Mouse (Mus musculus) adrenal gland, adult (tissue): ENCODE data around the gene Msi2.

ENCODE experiments used
- DNase-seq, 2 experiments: peaks; one replicate each; pipeline ENCODE4 v3.0.0; 2022 to 2023; ENCODE audit warnings: low spot score in 1 of 2; ENCODE audit not compliant: inconsistent age in 2 of 2

Msi2 gene

DNA sequence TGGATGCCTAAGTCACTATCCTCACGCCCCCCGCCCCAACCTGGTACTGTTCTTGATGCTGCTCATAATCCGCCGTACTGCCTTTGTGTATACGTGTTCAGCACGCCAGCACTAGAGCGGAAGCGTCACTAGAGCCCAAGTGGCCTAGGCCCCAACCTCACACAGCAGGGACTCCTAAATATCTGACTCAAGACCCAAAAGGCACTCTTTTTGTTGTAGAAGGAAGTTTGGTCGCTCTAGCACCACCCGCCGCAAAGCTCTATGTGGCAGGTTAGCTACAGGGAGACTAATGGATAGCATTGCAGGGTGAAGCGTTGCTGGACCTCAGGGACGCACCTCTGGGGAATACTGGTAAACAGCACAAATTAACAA, 168.8 kb downstream of the Msi2 start:
- DNase-seq, result no peak

DNA sequence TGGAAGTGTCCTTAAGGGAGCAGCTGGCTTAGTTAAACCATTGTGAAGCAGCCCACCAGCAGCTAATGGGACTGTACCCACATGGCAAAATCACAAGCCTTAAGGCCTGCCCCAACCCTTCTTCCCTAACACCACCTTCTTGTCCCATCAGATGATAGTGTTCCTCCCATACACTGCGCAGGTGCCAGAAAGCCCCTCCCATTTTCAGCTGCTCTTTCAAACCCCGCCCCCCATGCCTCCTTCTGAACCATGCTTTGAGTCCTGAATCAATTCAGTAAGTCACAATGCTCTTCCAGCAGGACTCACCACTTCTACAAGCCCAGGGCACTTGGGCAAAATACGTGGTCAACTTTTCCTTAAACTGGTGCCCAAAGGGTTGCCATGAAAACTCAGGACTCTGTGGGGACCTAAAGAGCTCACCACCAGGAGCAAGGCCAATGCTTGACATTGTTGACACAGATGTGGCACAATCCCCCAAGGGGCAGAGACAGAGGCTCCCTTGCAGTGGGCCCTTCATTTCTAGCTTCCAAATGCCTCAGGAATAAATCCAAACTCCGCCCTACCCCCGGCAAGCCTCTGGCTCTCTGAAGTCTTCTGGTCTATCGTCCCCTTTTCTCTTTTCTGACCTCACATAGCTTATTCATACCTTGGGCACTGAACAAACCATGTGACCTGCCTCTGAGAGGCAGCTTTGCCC, 169.3 kb downstream of the Msi2 start:
- peak in 1 of 2 experiments; percentile 52 for DNase-seq

DNA sequence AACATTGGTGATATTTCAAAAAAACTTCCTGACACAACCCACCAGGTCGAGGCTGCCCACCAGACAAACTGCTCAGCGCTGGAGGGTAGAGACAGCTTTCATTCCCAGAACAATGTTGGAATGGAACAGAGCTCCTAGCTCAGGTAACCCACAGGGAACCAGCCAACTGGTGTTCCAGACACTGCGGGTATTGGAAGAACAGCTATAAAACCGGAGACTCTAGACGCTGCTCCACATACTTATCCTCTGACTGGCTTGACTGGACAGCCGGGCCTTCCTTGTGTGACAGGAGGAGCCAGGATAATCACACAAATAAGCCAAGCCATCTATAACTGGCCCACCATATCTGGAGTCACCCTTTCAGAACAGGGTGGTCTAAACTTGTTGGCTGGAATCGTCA, 169.9 kb downstream of the Msi2 start:
- DNase-seq, result no peak

DNA sequence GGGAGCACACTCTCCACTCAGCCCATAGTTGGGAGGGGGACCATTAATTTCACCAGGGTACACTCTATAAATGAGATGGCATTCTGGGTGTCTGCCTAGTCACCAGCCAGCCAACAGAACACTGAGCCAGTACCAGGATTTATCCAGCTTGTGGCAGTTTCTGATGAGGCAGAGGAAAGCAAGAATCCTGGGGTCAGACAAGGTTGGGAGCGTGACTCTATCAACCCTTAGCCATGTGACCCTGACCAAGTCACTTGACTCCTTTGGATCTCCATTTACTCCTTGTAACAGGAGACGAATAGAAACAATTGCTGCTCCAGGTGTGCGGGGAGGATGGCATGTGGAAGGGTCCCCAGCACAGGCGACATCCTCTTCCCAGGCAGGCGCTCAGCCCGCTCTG, 174.5 kb downstream of the Msi2 start:
- no peak for DNase-seq

DNA sequence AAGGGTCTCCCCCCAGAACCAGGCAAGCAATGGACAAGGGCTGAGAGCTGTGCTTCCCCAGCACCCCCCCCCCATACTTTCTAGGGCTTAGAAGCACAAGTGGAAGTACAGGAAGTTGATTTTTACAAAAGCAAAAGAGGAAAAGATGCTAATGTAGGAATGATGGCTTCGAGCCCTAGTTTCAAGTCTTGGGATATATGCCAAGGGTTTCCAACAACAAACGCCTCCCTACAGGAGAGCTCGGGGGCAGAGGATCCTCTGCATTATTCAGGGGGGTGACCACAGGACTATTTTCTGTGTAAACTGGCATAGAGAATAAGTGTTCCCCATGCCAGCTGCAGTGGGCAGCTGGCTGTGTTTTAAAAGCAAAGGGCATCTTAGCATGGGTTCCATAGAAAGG, 175.5 kb downstream of the Msi2 start:
- DNase-seq, result no peak

DNA sequence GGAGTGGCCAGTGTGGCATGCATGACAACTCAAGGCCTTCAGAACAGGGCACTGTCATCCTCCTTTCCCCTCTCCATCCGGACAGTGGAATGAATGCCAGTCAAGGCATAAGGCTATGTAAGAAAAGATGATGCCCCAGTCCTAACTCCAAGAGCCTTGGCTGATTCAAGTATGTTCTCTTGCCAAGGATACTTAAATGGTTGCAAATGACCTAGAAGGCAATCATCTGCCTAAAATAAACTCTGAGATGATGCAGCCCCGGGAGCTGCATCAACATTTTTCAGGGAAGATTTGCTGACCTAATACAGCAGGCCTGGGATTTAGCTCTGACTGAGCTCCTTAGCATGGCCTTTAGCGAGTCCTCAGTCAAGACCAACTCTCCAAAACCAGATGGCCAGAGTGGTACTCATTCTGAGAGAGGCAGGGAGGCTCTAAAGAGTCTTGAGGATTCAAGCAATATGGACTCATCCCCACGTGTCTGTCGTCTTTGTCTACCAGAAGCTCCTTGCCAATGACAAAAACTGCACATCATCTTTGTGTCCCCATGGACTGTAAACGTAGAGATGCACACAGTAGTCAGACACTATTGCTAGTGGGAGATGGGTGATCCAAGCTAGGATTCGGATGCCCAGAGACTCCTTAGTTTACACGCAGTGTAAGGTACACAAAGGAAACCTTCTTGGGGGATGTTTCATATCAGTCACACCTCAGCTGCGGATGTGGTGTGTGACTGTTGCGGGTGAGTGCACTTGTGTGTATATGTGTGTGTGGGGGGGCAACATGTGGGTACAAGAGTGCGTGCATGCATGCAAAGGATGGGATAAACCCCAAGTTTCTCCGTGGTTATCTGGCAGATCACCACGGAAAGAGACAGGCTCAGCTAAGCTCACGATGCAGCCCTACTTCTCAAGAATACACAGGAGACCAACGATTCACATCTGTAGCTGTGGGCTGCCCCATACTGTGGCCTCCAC, 176.4 kb downstream of the Msi2 start:
- peak in 1 of 2 experiments; percentile 81 for DNase-seq

DNA sequence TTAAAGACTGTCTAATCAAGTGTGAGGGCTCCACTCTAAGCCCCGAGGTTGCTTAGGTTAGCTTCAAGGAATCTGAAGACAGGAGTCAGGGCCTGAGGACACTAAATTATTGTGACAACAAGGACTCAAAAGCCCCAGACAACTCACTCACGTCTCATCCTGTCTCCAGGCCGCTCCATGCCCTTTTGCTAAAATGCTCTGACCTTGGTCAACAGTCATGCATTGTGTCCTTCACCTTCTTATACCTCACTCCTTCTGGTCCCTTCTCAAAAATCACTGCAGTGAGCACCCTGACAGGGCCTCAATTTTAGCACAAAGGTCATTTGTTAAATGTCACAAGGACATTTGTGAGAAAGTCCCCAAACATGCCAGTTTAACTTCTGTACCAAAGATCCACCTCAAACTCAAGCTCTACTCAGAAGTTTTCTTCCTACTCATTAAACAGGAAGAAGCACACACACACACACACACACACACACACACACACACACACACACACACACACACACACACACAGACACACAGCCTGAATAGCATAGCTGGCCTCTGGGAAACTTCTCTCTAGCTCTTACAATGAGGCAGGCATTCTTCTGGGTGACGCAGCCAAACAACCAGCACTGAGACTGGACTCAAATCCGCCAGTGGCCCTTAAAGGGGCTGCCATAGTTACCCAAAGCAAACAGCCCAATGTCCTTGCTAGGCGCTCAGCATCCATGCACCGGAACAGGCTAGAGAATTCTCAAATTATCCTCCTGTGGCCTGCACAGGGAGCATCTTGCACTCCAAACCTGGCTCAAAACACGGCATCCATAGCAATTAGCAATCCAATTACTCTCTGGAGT, 178.5 kb downstream of the Msi2 start:
- peak; percentile 74 to 88 for DNase-seq

DNA sequence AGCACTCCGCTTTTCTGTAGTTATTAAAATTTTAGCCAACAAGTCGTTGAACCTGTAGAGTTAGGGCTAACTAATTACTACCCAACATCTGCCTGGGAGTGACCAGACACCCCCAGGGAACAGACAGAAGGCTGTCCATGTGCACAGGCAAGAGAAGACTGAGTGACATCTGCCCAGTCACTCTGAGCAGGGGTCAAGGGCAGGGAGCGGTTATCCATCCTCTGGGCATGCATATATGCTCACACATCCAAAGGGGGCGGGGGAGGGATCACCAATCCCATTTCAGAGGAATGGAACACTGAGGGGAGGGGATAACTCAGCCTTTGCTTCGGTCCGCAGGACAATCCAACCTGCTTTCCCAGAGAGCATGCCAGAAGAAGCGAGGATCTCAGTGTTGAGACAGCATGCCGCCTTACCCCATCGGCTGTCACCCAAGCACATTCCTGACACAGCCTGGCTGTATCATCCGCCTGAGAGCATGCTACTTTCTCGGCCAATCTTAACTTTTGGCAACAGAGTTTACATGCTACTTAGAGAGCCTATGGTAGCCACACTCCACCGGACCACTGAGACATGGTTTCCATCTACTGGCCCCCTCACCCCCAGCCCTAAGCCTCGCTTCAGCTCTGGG, 179.5 kb downstream of the Msi2 start:
- DNase-seq, result peak; percentile 15 to 69

DNA sequence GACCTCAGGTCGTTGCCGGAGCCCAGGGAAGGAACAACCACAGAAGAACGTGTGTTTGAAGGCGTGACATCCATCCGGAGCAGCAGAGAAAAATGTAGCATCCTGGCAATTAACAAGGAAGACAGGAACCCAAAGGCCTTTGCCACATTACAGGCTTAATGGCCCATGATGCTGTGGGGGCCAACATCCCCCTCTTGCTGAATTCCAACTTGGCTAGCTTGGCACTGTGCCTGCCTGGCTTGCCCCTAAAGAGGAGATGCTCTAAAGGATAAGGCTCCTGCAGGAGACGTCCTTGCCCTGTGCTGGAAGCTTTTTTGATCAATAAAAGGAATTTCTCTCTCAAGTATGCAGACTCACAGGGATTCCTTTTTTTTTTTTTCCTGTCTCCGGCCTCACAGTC, 181.0 kb downstream of the Msi2 start:
- DNase-seq, result peak in 1 of 2 experiments; percentile 33

DNA sequence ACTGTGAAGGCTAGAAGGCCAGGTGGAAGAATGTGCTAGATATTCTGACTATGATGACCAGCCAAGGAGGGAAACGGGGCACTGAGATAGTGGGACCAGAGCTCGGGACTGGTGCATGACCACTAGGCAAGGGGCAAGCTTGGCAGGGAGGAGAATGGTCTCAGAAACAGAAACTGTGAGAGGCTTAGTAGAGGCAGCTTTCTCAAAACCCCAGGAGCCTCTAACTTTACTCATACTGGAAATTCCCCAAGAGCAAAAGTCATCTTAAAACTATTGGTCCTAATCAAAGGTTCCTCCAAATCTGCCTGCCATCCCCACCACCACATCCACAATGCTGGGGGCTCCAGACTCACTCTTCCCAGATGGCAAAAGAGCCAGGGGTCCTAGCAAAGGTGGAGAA, 181.5 kb downstream of the Msi2 start:
- DNase-seq, result peak in 1 of 2 experiments; percentile 36

DNA sequence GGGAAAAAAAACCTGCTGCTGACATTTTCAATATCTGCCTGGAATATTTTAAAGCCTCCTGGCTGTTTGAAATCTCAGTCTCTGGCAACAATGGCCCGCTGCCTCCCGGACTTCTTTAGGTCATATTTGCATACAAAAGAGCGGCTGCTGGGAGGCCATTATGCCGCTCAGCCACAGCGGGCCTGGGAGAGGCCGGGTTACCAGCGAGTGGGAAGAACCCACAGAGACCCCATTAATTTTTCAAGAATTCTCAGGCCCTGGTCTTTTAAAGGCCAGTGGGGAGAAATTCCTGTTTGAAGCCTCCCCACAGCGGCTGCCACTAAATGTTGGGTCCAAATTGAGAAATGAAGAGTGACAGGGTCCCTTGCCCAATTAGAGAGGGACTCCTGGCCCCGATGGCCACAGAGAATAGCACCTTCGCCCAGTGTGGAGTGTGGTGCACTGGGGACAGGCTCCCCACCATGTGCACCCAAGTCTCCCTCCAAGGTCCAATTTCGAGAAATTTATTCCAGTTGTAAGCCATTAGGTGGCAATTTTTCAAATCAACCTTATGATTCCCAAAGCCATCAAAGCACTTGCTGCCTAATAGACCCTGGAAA, 183.9 kb downstream of the Msi2 start:
- no peak for DNase-seq

DNA sequence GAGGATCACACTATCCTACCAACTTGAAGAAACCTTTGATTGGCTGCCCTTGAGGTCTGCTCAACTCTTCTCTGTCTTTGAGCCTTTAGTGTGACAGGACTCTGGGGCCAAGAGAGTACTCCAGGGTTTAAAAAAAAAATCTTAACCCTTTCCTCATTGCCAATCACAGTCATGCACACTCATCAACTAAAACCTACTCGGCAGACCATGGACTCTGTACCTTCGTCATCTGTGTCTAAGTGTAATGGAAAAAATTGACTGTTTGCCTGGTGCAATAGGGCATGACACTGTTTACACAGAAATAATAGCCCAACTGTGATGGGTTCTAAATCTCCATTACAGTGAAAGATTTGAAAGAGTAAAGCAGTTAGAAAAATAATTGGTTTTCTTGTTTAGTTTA, 186.3 kb downstream of the Msi2 start:
- DNase-seq, result no peak

DNA sequence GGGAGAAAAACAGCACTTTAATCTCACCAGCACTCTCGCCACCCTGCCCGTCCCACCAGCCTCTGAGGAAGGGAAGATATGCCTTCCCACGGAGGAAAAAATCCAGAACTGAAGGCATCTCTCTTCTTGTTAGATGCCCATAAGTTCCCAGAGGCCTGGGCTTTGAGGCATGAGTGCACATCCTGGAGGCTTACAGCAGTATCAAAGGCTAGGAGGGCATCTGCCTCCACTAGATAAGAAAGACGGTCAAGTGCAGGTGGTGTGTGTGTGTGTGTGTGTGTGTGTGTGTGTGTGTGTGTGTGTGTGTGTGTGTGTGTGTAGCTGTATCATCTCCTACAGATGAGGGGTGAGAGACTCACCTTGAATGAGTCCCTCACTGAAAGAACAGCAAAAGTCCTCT, 188.3 kb downstream of the Msi2 start:
- no peak for DNase-seq

DNA sequence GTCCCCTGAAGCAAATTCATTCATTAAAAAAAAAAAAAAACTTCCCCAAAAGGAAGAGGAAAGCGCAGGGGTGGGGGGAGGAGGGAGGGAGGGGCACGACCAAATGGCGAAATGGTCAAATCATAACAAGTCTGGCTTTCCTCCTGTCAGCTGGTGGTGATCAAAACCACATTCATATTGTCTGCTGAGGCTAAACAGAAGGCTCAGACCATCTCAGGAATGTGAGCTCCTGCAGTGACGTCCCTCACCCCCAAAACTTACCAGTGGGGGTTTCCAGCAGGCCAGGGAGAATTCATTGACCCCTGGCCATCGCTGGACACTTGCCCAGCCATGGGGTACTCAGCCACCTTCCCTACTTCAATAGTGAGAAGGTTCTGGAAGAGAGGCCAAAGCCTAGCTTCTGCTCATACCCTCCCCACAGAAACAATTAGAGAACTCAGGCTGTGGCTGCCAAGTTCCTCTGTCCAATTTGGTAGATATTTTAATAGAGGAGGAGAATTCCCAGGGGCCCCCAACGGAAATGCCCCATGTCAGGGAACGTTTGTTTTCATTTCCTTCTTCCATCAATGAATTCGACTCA, 189.7 kb downstream of the Msi2 start:
- peak in 1 of 2 experiments; percentile 48 for DNase-seq

DNA sequence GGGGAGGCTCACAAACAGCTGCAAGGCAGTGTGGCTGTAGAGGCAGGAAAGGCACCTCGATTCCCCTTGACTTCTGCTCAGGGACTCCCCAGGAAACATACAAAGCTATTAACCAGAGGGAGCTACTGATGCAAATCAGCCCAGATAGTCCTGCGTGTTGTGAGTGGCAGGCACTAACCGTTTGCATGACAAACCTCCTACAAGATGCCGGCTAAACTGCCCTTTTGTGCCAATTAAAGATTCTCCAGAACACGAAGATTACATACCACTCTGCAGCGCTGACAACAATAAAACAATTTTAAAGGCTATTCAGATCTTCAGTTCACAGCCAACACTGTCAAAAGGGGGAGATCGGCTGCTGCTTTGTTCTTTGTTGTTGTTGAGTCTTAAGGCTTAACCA, 191.6 kb downstream of the Msi2 start:
- peak in 1 of 2 experiments; percentile 56 for DNase-seq

DNA sequence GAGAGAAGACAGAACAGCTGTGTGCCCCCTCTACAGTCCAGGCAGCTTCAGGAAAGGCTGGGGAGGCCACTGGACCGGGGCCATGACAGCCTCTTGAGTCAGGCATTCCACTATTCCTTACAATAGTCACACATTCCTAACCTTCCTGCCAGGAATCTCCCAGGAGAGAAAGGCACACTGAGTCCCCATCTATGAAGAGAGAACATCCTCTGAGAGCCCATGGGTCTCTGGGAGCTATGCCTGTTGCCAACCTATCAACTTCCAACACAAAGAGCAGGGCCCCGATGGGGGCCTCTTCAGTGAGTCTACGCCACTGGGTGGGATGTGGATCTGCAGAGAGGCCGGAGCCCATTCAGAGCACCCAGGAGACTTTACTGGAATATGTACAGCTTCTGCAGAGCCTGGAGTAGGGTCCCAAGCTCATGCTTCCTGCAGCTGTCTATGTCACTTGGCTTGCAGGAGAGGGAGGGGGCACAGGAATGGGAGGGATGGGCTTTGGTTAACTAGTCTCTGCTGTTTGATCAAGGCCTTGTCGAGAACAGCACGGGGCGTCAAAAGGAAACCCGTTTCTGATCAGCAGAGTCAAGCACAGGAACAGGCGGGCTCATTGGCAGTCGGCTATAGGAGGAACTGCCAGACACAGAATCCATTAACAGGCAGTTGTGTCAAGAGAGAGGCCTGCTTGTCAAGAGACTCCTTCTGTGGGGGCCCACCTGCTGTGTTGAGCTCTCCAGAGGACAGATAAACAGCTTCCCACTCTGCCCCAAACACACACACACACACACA, 193.3 kb downstream of the Msi2 start:
- DNase-seq, result peak; percentile 63 to 83

DNA sequence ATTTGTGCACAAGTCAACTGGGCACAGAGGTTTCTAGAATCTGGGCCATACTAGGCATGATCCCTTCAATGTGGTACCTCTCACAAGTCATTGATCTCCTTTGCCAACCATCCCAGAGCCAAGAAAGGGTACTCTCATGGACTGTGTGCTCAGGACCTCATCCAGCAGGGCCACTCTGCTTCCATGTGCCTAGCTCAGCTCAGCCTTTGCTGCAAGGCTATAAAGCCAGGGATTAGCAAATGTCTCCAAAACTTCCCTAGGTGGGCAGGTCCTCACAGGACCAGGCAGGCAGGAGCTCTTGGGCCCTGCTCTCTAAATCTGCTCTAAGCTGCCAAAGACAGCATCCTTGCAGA, 193.9 kb downstream of the Msi2 start:
- DNase-seq, result no peak

DNA sequence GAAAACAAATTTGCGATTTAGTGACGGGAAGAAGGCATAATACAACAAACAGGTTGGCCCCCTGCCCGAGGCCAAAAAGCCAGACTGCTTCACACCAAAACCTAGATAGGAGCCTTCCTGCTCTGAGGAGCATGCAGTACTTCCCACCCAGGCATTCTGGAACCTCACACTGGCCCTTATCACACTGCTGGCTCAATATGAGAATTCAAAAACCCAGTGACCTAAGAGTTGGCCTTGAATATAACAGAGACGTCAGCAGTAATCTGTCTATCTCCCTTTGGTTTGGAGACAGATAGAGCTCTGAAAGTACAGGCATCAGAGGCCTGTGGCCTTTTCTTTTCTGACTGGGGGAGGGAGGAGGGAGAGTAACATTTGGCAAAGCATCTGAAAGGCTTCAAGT, 194.4 kb downstream of the Msi2 start:
- DNase-seq, result peak; percentile 86 to 92

DNA sequence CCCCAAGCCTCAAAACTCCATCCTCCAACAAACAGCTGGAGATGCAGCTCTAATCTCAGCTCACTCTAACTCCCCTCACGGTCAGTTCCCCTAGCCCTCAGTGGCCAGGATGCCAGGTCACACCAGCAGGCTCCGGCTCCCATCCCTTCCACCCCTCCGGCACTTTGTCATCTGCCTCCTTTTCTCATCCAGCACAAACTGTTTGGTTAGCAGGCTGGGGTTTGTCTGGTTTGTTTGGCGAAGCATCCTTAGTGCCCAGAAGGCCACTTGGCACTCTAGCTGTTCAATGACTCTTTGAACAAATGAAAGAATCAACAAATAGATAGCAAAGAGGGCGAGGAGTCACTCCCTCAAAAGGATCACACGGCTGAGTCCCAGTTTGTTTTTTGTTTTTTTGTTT, 194.8 kb downstream of the Msi2 start:
- DNase-seq, result peak; percentile 51 to 73
